Mouse (Mus musculus): ENCODE results near the gene Mrps7. TPM values are rescaled to one million over a fixed set of nuclear protein-coding genes. Genes with fewer than 3 reads are reported as not detected.
A peak's percentile ranks its signal among the peaks of the same experiment; 100 is the strongest.

Mrps7 gene
- polyA plus RNA-seq, 1 experiment from 2014 or later, result 80.1 TPM

GRCm38 (mm10) chr11:115587984-115588383, 15.7 kb upstream of the Mrps7 start:
- Histone ChIP-seq H3K27ac (no peak overlapping the region), H3K9ac (no peak overlapping the region), H3K36me3 (peaks cover 95% of the 10 kb centered on the region), H3K4me1 (replicated peaks) (no peaks in the 10 kb centered on the region), H3K4me2 (no peak overlapping the region), H3K9me3 (replicated peaks) (no peaks in the 10 kb centered on the region), H3K27me3 (no peaks in the 10 kb centered on the region), H3K4me3 (no peak overlapping the region)
- 83% methylated on average over 9 of the region's 9 CpGs for WGBS
- no peak for ATAC-seq (replicated peaks; ENCODE audit: insufficient number of reproducible peaks, insufficient read depth, low FRiP score, low read depth)

GRCm38 (mm10) chr11:115590526-115591075, 13.1 kb upstream of the Mrps7 start:
- no peak overlapping the region for H3K4me2 ChIP-seq
- H3K27me3 ChIP-seq, result no peaks in the 10 kb centered on the region
- H3K4me3 ChIP-seq, result no peak overlapping the region
- no peak overlapping the region for H3K9ac ChIP-seq
- peaks cover 93% of the 10 kb centered on the region for H3K36me3 ChIP-seq
- 84% methylated on average over 2 of the region's 2 CpGs for WGBS
- no peaks in the 10 kb centered on the region for H3K9me3 ChIP-seq (replicated peaks)
- H3K4me1 ChIP-seq (replicated peaks), result no peaks in the 10 kb centered on the region
- no peak for ATAC-seq (replicated peaks; ENCODE audit: insufficient number of reproducible peaks, insufficient read depth, low FRiP score, low read depth)
- no peak overlapping the region for H3K27ac ChIP-seq

- H3K27me3 ChIP-seq, result no peaks in the 10 kb centered on the region
- H3K4me1 ChIP-seq (replicated peaks), result peaks cover 6% of the 10 kb centered on the region; the same call in 1 of the 2 replicates
- ATAC-seq (replicated peaks; ENCODE audit: insufficient number of reproducible peaks, insufficient read depth, low FRiP score, low read depth), result no peak
- H3K27ac ChIP-seq, result no peak overlapping the region
- H3K9me3 ChIP-seq (replicated peaks), result no peaks in the 10 kb centered on the region
- peaks cover 66% of the 10 kb centered on the region for H3K36me3 ChIP-seq
- no peak overlapping the region for H3K4me2 ChIP-seq
- WGBS, result 96% methylated on average over 3 of the region's 3 CpGs
- no peak overlapping the region for H3K4me3 ChIP-seq
- no peak overlapping the region for H3K9ac ChIP-seq
Observed at GRCm38 (mm10) chr11:115595209-115595608, 8.5 kb upstream of the Mrps7 start.

- no peak overlapping the region for H3K4me2 ChIP-seq
- no peak overlapping the region for H3K27ac ChIP-seq
- no peak overlapping the region for H3K9ac ChIP-seq
- no peak overlapping the region for H3K4me3 ChIP-seq
- H3K36me3 ChIP-seq, result peaks cover 36% of the 10 kb centered on the region
- peaks cover 33% of the 10 kb centered on the region for H3K4me1 ChIP-seq (replicated peaks)
- WGBS, result 85% methylated on average over 4 of the region's 4 CpGs
- ATAC-seq (replicated peaks; ENCODE audit: insufficient number of reproducible peaks, insufficient read depth, low FRiP score, low read depth), result no peak
- H3K27me3 ChIP-seq, result no peaks in the 10 kb centered on the region
- H3K9me3 ChIP-seq (replicated peaks), result no peaks in the 10 kb centered on the region
Observed at GRCm38 (mm10) chr11:115598309-115598708, 5.4 kb upstream of the Mrps7 start.

GRCm38 (mm10) chr11:115599722-115600121, 4.0 kb upstream of the Mrps7 start:
- WGBS, result 73% methylated on average over 7 of the region's 7 CpGs
- no peak overlapping the region for H3K27ac ChIP-seq

GRCm38 (mm10) chr11:115600743-115601142, 3.0 kb upstream of the Mrps7 start:
- no peak overlapping the region for H3K9ac ChIP-seq
- no peaks in the 10 kb centered on the region for H3K9me3 ChIP-seq (replicated peaks)
- H3K4me3 ChIP-seq, result no peak overlapping the region
- peaks cover 46% of the 10 kb centered on the region for H3K4me1 ChIP-seq (replicated peaks)
- H3K27me3 ChIP-seq, result no peaks in the 10 kb centered on the region
- no peak overlapping the region for H3K27ac ChIP-seq
- WGBS, result 85% methylated on average over 15 of the region's 15 CpGs
- no peak for ATAC-seq (replicated peaks; ENCODE audit: insufficient number of reproducible peaks, insufficient read depth, low FRiP score, low read depth)
- H3K4me2 ChIP-seq, result no peak overlapping the region
- H3K36me3 ChIP-seq, result peaks cover 17% of the 10 kb centered on the region

More at GRCm38 (mm10) chr11:115599722-115600121, 4.0 kb upstream of the Mrps7 start:
- Histone ChIP-seq H3K4me3 (no peak overlapping the region), H3K4me1 (replicated peaks) (peaks cover 36% of the 10 kb centered on the region), H3K36me3 (peaks cover 22% of the 10 kb centered on the region), H3K9ac (no peak overlapping the region), H3K9me3 (replicated peaks) (no peaks in the 10 kb centered on the region), H3K4me2 (no peak overlapping the region), H3K27me3 (no peaks in the 10 kb centered on the region)
- ATAC-seq (replicated peaks; ENCODE audit: insufficient number of reproducible peaks, insufficient read depth, low FRiP score, low read depth), result no peak

- Histone ChIP-seq H3K27me3 (no peaks in the 10 kb centered on the region), H3K36me3 (peaks cover 20% of the 10 kb centered on the region), H3K27ac (no peak overlapping the region), H3K4me1 (replicated peaks) (peaks cover 46% of the 10 kb centered on the region), H3K9me3 (replicated peaks) (no peaks in the 10 kb centered on the region), H3K4me2 (no peak overlapping the region), H3K4me3 (no peak overlapping the region), H3K9ac (no peak overlapping the region)
- no peak for ATAC-seq (replicated peaks; ENCODE audit: insufficient number of reproducible peaks, insufficient read depth, low FRiP score, low read depth)
- WGBS, result 45% methylated on average over 4 of the region's 4 CpGs
Observed at GRCm38 (mm10) chr11:115601174-115601573, 2.6 kb upstream of the Mrps7 start.

GRCm38 (mm10) chr11:115603128-115603475, 623 bp upstream of the Mrps7 start:
- Histone ChIP-seq H3K9ac (peak overlapping the region; percentile 99), H3K4me2 (peak overlapping the region; percentile 94), H3K4me1 (replicated peaks) (peaks cover 46% of the 10 kb centered on the region), H3K27me3 (no peaks in the 10 kb centered on the region), H3K4me3 (peak overlapping the region; percentile 90), H3K27ac (peak overlapping the region; percentile 93), H3K36me3 (peaks cover 27% of the 10 kb centered on the region), H3K9me3 (replicated peaks) (no peaks in the 10 kb centered on the region)
- no peak for ATAC-seq (replicated peaks; ENCODE audit: insufficient number of reproducible peaks, insufficient read depth, low FRiP score, low read depth)
- 4% methylated on average over 15 of the region's 15 CpGs for whole genome bisulfite sequencing

- WGBS, result under 1% methylated on average over 26 of the region's 26 CpGs
- H3K9me3 ChIP-seq (replicated peaks), result no peaks in the 10 kb centered on the region
- peaks cover 46% of the 10 kb centered on the region for H3K4me1 ChIP-seq (replicated peaks)
- H3K27ac ChIP-seq, result peak overlapping the region; percentile 93
- H3K4me2 ChIP-seq, result peak overlapping the region; percentile 94
- H3K27me3 ChIP-seq, result no peaks in the 10 kb centered on the region
- peak; percentile 19 for ATAC-seq (replicated peaks; ENCODE audit: insufficient number of reproducible peaks, insufficient read depth, low FRiP score, low read depth)
- peaks cover 31% of the 10 kb centered on the region for H3K36me3 ChIP-seq
- peak overlapping the region; percentile 90 for H3K4me3 ChIP-seq
- peak overlapping the region; percentile 99 for H3K9ac ChIP-seq
Observed at GRCm38 (mm10) chr11:115604304-115604696, 575 bp downstream of the Mrps7 start.

GRCm38 (mm10) chr11:115606733-115607132, 3.0 kb downstream of the Mrps7 start:
- Histone ChIP-seq H3K27ac (no peak overlapping the region), H3K36me3 (peaks cover 31% of the 10 kb centered on the region), H3K27me3 (no peaks in the 10 kb centered on the region), H3K4me3 (no peak overlapping the region), H3K4me1 (replicated peaks) (peaks cover 28% of the 10 kb centered on the region), H3K9ac (no peak overlapping the region), H3K4me2 (no peak overlapping the region), H3K9me3 (replicated peaks) (no peaks in the 10 kb centered on the region)
- WGBS, result 91% methylated on average over 18 of the region's 18 CpGs
- no peak for ATAC-seq (replicated peaks; ENCODE audit: insufficient number of reproducible peaks, insufficient read depth, low FRiP score, low read depth)

- H3K9me3 ChIP-seq (replicated peaks), result no peaks in the 10 kb centered on the region
- H3K4me1 ChIP-seq (replicated peaks), result peaks cover 24% of the 10 kb centered on the region
- peaks cover 31% of the 10 kb centered on the region for H3K36me3 ChIP-seq
- H3K27ac ChIP-seq, result no peak overlapping the region
- H3K4me3 ChIP-seq, result no peak overlapping the region
- WGBS, result 81% methylated on average over 23 of the region's 23 CpGs
- no peak overlapping the region for H3K4me2 ChIP-seq
- H3K27me3 ChIP-seq, result no peaks in the 10 kb centered on the region
- no peak for ATAC-seq (replicated peaks; ENCODE audit: insufficient number of reproducible peaks, insufficient read depth, low FRiP score, low read depth)
- H3K9ac ChIP-seq, result no peak overlapping the region; the same call in 1 of the 2 replicates
Observed at GRCm38 (mm10) chr11:115608421-115609399, 5.0 kb downstream of the Mrps7 start.
